Mouse (Mus musculus) heart, adult 2 months (tissue): ENCODE measurements around the gene Rpl32. TPM values are rescaled to one million over a fixed set of nuclear protein-coding genes. Genes with fewer than 3 reads are reported as not detected.

Source experiments
- DNase-seq, 2 experiments: peaks; one replicate each; pipeline ENCODE4 v3.0.0; 2021
- H3K27ac ChIP-seq: fragments of 200-600 bp; 2 replicates; pipeline ENCODE4 v1.8.1; 2022
- H3K27me3 ChIP-seq: fragments of 200-500 bp; 2 replicates; pipeline ENCODE4 v1.6.1; 2012; ENCODE audit warnings: mild to moderate bottlenecking, low read length, inconsistent platforms, mixed read lengths; ENCODE audit not compliant: control insufficient read depth, insufficient read depth
- H3K36me3 ChIP-seq: fragments of 200-500 bp; 2 replicates; pipeline ENCODE4 v1.6.1; 2012; ENCODE audit warnings: low read length, inconsistent platforms; ENCODE audit not compliant: control insufficient read depth, insufficient read depth
- H3K4me1 ChIP-seq: fragments of 200-500 bp; 2 replicates; pipeline ENCODE4 v1.6.1; 2011; ENCODE audit warnings: low read length; ENCODE audit not compliant: control insufficient read depth, insufficient read depth
- H3K4me3 ChIP-seq: fragments of 200-600 bp; 2 replicates; pipeline ENCODE4 v1.8.1; 2022
- H3K79me2 ChIP-seq: fragments of 200-500 bp; replicated peaks from 2 replicates; pipeline ENCODE4 v1.6.1; 2012; ENCODE audit warnings: mild to moderate bottlenecking, inconsistent platforms, low read length, moderate library complexity, mixed read lengths; ENCODE audit not compliant: control insufficient read depth, insufficient read depth
- H3K9ac ChIP-seq: fragments of 200-500 bp; 2 replicates; pipeline ENCODE4 v1.6.1; 2012; ENCODE audit warnings: low read depth, mild to moderate bottlenecking, control low read depth, inconsistent platforms, low read length, mixed read lengths
- CTCF ChIP-seq: fragments of 200-600 bp; IDR thresholded peaks from 2 replicates; pipeline ENCODE4 v1.8.1; 2022; ENCODE audit warnings: antibody characterized with exemption, mild to moderate bottlenecking, moderate library complexity
- EP300 ChIP-seq: fragments of 200-500 bp; IDR thresholded peaks from 2 replicates; pipeline ENCODE4 v1.6.1; 2011; ENCODE audit warnings: low read depth, low read length, control low read depth; ENCODE audit not compliant: insufficient read depth
- POLR2A ChIP-seq: fragments of 200-500 bp; IDR thresholded peaks from 2 replicates; pipeline ENCODE4 v1.6.1; 2011; ENCODE audit warnings: mild to moderate bottlenecking, low read depth, low read length, control low read depth; ENCODE audit not compliant: insufficient read depth
- WGBS: fragments of 180-500 bp; shearing (Covaris S2); methylation state at CpG from one replicate; pipeline ENCODE4 v1.1.7; 2018; 5-methylcytosine and 5-hydroxymethylcytosine counted together
- intact Hi-C: fragments of 180-260 bp; cut with DNase I; formaldehyde crosslinking; loops from one replicate; pipeline ENCODE4 v1.15.1; 2025
- polyA plus RNA-seq: library from polyadenylated mRNA; depleted of rRNA; stranded (reverse); fragments of >200 nt; gene quantifications from 2 replicates; pipeline ENCODE4 v1.2.3, GENCODE M21; 2012
- total RNA-seq, 2 experiments: library from RNA; stranded (reverse); gene quantifications; 2 replicates each; pipeline ENCODE4 v1.2.3; 2021

Rpl32 gene
- total and polyA plus RNA-seq, 3 experiments: 328 to 679 (median 579) TPM

- DNase-seq: no peak
- WGBS: 55% methylated on average over 4 of the region's 4 CpGs
- Histone ChIP-seq H3K9ac (no peak overlapping the region), H3K36me3 (no peaks in the 10 kb centered on the region), H3K79me2 (no peaks in the 10 kb centered on the region), H3K27ac (peak overlapping the region; percentile 26; the same call in 1 of the 2 replicates), H3K4me3 (no peak overlapping the region), H3K4me1 (peaks cover 10% of the 10 kb centered on the region), H3K27me3 (no peaks in the 10 kb centered on the region)
- TF ChIP-seq EP300: no peak
- no peak for TF ChIP-seq CTCF
- no peak for TF ChIP-seq POLR2A
- intact Hi-C loops: no loop called here
Observed at GRCm38 (mm10) chr6:115768207-115768606, 40.3 kb downstream of the Rpl32 start.

DNA sequence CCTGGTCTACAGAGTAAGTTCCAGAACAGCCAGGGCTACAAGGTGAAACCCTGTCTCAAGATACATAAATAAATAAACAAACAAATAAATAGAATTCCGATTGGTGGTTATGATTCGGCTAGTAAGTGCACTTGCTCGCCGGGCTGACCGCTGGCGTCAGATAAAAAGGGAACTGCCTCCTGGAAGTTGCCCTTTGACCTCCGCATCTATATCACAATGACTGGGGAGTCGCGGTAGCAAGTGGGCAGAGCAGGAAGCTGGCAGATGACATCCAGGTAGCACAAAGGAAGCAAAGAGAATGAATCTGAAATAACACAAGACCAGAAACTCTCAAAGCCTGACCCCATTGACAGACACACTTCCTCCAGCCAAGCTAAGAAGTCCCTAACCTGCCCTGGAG is 41.2 kb downstream of the Rpl32 start:
- no peaks in the 10 kb centered on the region for H3K79me2 ChIP-seq
- no peak for DNase-seq
- no peaks in the 10 kb centered on the region for H3K27me3 ChIP-seq
- intact Hi-C loops: no loop called here
- H3K36me3 ChIP-seq: no peaks in the 10 kb centered on the region
- H3K4me1 ChIP-seq: peaks cover 10% of the 10 kb centered on the region
- TF ChIP-seq EP300: no peak
- WGBS: 52% methylated on average over 9 of the region's 9 CpGs
- no peak overlapping the region for H3K9ac ChIP-seq
- no peak overlapping the region for H3K27ac ChIP-seq
- H3K4me3 ChIP-seq: no peak overlapping the region

- intact Hi-C loops: no loop called here
- Histone ChIP-seq H3K9ac (peak overlapping the region; percentile 46; the same call in 1 of the 2 replicates), H3K79me2 (no peaks in the 10 kb centered on the region), H3K27ac (peak overlapping the region; percentile 42; the same call in 1 of the 2 replicates), H3K4me3 (no peak overlapping the region), H3K27me3 (no peaks in the 10 kb centered on the region), H3K36me3 (no peaks in the 10 kb centered on the region), H3K4me1 (peaks cover 12% of the 10 kb centered on the region)
- 15% methylated on average over 7 of the region's 7 CpGs for WGBS
- DNase-seq: peak; percentile 56 to 67
- TF ChIP-seq POLR2A (0 out of 2 replicates have a peak, but pooled peaks have one; percentile 24), CTCF (no peak)
Observed at GRCm38 (mm10) chr6:115764179-115764578, 44.4 kb downstream of the Rpl32 start.

DNA sequence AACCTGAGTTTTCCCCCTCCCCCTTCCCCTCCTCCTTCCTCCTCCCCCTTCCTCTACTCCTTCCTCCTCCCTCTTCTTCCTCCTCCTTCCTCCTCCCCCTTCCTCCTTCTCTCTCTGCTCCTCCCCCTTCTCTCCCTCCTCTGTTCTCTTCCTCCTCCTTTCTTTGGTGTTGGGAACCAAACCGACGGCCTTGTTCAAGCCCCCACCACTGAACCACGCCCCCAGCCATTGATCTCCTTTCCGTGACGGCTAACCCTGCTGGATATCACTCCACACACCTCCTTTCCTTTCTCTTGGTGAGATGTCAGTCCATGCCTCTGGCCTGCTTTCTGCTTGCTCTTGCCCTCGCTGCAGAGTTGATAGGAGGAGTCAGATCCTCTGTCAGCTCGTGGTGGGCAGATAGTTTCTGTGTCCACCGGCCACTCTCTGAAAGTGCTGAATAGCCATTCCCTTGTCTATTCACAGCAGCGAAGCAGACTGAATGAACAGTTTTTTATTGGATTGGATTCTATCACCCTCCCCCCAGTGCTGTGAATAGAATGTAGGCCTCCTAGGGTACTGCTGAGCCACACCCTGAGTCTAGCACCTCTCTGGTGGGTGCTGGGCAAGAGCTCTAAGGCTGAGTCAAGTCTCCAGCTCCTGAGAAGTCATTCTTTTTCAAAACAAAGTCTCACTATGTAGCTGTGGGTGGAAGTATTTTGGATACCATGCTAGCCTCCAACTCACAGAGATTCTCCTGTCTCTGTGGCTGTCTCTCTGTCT is 46.4 kb downstream of the Rpl32 start, which contains the start of gene Tmem40:
Gene Tmem40 (minus strand): TSS at position 416 of the 762 bp plus-strand sequence.
- no peak for DNase-seq
- Histone ChIP-seq H3K4me1 (peaks cover 3% of the 10 kb centered on the region; the same call in 1 of the 2 replicates), H3K79me2 (no peaks in the 10 kb centered on the region), H3K36me3 (no peaks in the 10 kb centered on the region), H3K9ac (no peak within 1 kb of the TSS), H3K4me3 (no peak within 1 kb of the TSS), H3K27ac (no peak within 1 kb of the TSS), H3K27me3 (no peaks in the 10 kb centered on the region)
- TF ChIP-seq POLR2A: no peak
- no peak for TF ChIP-seq EP300
- 22% methylated on average over 9 of the region's 9 CpGs for whole genome bisulfite sequencing
- intact Hi-C loops: no loop called here

- no peaks in the 10 kb centered on the region for H3K36me3 ChIP-seq
- no peaks in the 10 kb centered on the region for H3K27me3 ChIP-seq
- no peak overlapping the region for H3K4me3 ChIP-seq
- no peak overlapping the region for H3K9ac ChIP-seq
- peaks cover 3% of the 10 kb centered on the region; the same call in 1 of the 2 replicates for H3K4me1 ChIP-seq
- intact Hi-C loops: no loop called here
- H3K79me2 ChIP-seq: no peaks in the 10 kb centered on the region
- TF ChIP-seq CTCF (no peak), POLR2A (no peak), EP300 (no peak)
- no peak overlapping the region for H3K27ac ChIP-seq
- 35% methylated on average over 4 of the region's 4 CpGs for whole genome bisulfite sequencing
- DNase-seq: no peak
Observed at GRCm38 (mm10) chr6:115760982-115761381, 47.6 kb downstream of the Rpl32 start.

- Histone ChIP-seq H3K4me1 (peaks cover 2% of the 10 kb centered on the region; the same call in 1 of the 2 replicates), H3K9ac (no peak overlapping the region), H3K27me3 (no peaks in the 10 kb centered on the region), H3K36me3 (no peaks in the 10 kb centered on the region), H3K27ac (no peak overlapping the region), H3K79me2 (no peaks in the 10 kb centered on the region), H3K4me3 (no peak overlapping the region)
- no peak for DNase-seq
- intact Hi-C loops: no loop called here
- TF ChIP-seq POLR2A: no peak
- no peak for TF ChIP-seq CTCF
- no peak for TF ChIP-seq EP300
- WGBS: 93% methylated on average over 4 of the region's 4 CpGs
Observed at GRCm38 (mm10) chr6:115760137-115760536, 48.4 kb downstream of the Rpl32 start.
